Mouse (Mus musculus) right cerebral cortex, postnatal 36 days (tissue): Measurements from ENCODE around the gene Gm21996.
"Not testable (repeated sequence)": the region's sequence is repeated elsewhere in the genome, so short reads cannot be mapped to it uniquely, and the experiment has no call there.

Experiments
- DNase-seq, 2 experiments: peaks; one replicate each; pipeline ENCODE4 v3.0.0; 2022; ENCODE audit warnings: low spot score in 2 of 2, mixed read lengths in 1 of 2

Gm21996 gene

GRCm38 (mm10) chrY:89745432-89745831 lies at the start of gene Gm21996:
Gm21996 (minus strand) TSS chrY:89745532.
- not testable (repeated sequence) for DNase-seq
